Mouse (Mus musculus): ENCODE measurements around the gene Gm973.

- no peak for TF ChIP-seq CTCF (IDR thresholded peaks at IDR 0.05; ENCODE audit: control insufficient read depth, insufficient read depth, insufficient replicate concordance, low read depth, low read length)
- no peak for TF ChIP-seq POLR2A (IDR thresholded peaks at IDR 0.05; ENCODE audit: control insufficient read depth, low read depth, low read length)
These were observed 37.6 kb downstream of the Gm973 start for GRCm38 (mm10) chr1:59553708-59554107.
